Mouse (Mus musculus) urinary bladder, postnatal 36 days (tissue): Measurements from ENCODE around the gene Pank4.
A peak's percentile ranks its signal among the peaks of the same experiment; 100 is the strongest.

ENCODE experiments used
- DNase-seq, 2 experiments: peaks; one replicate each; pipeline ENCODE4 v3.0.0; 2022; ENCODE audit warnings: low spot score in 2 of 2, mixed read lengths in 1 of 2

The Pank4 gene

GRCm38 (mm10) chr4:154963901-154964580, at the start of gene Pank4:
Pank4 (plus strand) TSS chr4:154964123.
- DNase-seq: peak; percentile 83 to 91

- no peak for DNase-seq
Measured at GRCm38 (mm10) chr4:154914252-154914651, 49.7 kb upstream of the Pank4 start.

- DNase-seq: no peak
Measured at GRCm38 (mm10) chr4:154914707-154915106, 49.2 kb upstream of the Pank4 start.

- no peak for DNase-seq
Measured at GRCm38 (mm10) chr4:154915286-154915685, 48.6 kb upstream of the Pank4 start.

- DNase-seq: no peak
Measured at GRCm38 (mm10) chr4:154916662-154917061, 47.3 kb upstream of the Pank4 start.

- DNase-seq: no peak
Measured at GRCm38 (mm10) chr4:154922291-154922690, 41.6 kb upstream of the Pank4 start.

GRCm38 (mm10) chr4:154922931-154923330, 41.0 kb upstream of the Pank4 start:
- no peak for DNase-seq

- no peak for DNase-seq
Measured at GRCm38 (mm10) chr4:154925413-154925812, 38.5 kb upstream of the Pank4 start.

GRCm38 (mm10) chr4:154926969-154927898, 36.7 kb upstream of the Pank4 start:
- no peak for DNase-seq

- DNase-seq: peak in 1 of 2 experiments; percentile 50
Measured at GRCm38 (mm10) chr4:154927899-154928337, 36.0 kb upstream of the Pank4 start.

- DNase-seq: no peak
Measured at GRCm38 (mm10) chr4:154928395-154929087, 35.4 kb upstream of the Pank4 start, which contains the start of gene Tnfrsf14. Tnfrsf14 (minus strand) TSS chr4:154928563.

- peak in 1 of 2 experiments; percentile 53 for DNase-seq
Measured at GRCm38 (mm10) chr4:154929088-154929660, 34.7 kb upstream of the Pank4 start.

GRCm38 (mm10) chr4:154933306-154933907, 30.5 kb upstream of the Pank4 start:
- no peak for DNase-seq

GRCm38 (mm10) chr4:154934800-154935199, 29.1 kb upstream of the Pank4 start:
- no peak for DNase-seq

GRCm38 (mm10) chr4:154935788-154936187, 28.1 kb upstream of the Pank4 start:
- no peak for DNase-seq

- DNase-seq: no peak
Measured at GRCm38 (mm10) chr4:154936542-154937255, 27.2 kb upstream of the Pank4 start.

- no peak for DNase-seq
Measured at GRCm38 (mm10) chr4:154937746-154938145, 26.2 kb upstream of the Pank4 start.

GRCm38 (mm10) chr4:154940156-154940555, 23.8 kb upstream of the Pank4 start:
- DNase-seq: no peak

- no peak for DNase-seq
Measured at GRCm38 (mm10) chr4:154941831-154942230, 22.1 kb upstream of the Pank4 start.

- no peak for DNase-seq
Measured at GRCm38 (mm10) chr4:154942632-154943322, 21.1 kb upstream of the Pank4 start.
